Mouse (Mus musculus): ENCODE results near the gene Spem2.

DNA sequence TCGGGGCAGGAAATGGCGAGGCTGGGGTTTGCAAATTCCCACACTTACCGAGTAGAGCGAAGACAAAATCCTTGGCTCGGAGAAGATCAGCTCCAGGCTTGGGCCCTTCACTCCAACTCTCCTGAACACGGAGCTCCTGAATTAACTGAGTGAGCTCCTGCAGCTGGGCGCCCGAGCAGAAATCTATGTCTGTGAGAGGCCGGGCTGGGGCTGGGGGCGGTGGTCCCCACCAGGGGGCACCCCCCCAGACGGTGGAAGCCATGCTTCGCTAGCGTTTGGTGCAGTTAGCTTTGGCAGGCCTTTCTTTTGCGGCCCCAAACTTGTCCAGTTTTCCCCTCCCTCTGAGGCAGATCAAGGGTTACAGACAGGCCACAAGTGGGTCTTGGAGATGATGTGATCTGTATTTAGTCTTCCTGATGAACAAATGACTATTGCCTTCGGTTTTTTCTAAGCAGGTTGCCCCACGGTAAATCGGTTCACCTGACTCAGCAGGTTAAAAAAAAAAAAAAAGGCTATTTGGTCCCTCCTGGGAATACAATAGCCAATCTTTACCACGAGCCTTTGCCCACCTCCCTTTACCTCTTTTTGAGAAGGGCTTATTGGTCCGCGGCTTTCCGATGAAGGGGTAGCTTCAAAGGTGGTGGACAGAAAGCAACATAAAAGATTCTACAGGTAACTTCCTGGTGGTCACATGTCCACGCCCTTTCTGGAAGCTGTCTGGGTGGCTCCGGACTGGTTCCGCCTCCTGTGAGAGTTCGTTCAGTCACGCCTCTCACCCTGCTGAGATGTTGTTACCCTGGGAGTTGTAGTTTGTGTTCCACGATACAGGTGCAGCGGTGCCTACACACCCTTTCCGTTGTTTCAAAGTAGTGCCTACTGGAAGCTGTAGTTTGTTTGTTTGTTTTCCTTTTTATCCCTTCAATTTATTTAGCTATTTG is 13.0 kb downstream of the Spem2 start, which contains the start of gene Tmem102:
- no peak for TF ChIP-seq EP300 (IDR thresholded peaks at IDR 0.05; ENCODE audit: low read depth)
- 0 out of 2 replicates have a peak, but pooled peaks have one; percentile 8 for TF ChIP-seq CTCF (IDR thresholded peaks at IDR 0.05; ENCODE audit: low read depth)

Measured in liver, postnatal 0 days (tissue).